Mouse (Mus musculus) G1E (cell line): ENCODE measurements around the gene Tomm6.

ENCODE experiments used
- CTCF ChIP-seq: IDR thresholded peaks from 2 replicates; pipeline ENCODE4 v1.5.1; 2012; ENCODE audit warnings: low read depth, low read length, inconsistent platforms, mixed read lengths
- GATA1 ChIP-seq: IDR thresholded peaks from 2 replicates; pipeline ENCODE4 v1.6.1; 2012; ENCODE audit warnings: borderline replicate concordance, low read length, inconsistent platforms, mixed read lengths
- GATA2 ChIP-seq: IDR thresholded peaks from 2 replicates; pipeline ENCODE4 v1.6.1; 2012; ENCODE audit warnings: low read depth, low read length, inconsistent platforms, borderline replicate concordance
- POLR2AphosphoS5 ChIP-seq: IDR thresholded peaks from 2 replicates; pipeline ENCODE4 v1.6.1; 2012; ENCODE audit warnings: low read depth, low read length, inconsistent platforms; ENCODE audit not compliant: insufficient replicate concordance
- TAL1 ChIP-seq: conservative IDR thresholded peaks from 2 replicates; pipeline ENCODE4 v1.6.1; 2012; ENCODE audit warnings: low read depth, low read length, inconsistent platforms, mixed read lengths

GRCm38 (mm10) chr17:47687409-47688343, 510 bp downstream of the Tomm6 start:
- TF ChIP-seq CTCF (no peak), GATA1 (no peak), TAL1 (no peak), GATA2 (no peak), POLR2AphosphoS5 (0 out of 2 replicates have a peak, but pooled peaks have one; percentile 19)
